8 mouse cellular contexts compared by ENCODE assay signal in the genomic region with DNA sequence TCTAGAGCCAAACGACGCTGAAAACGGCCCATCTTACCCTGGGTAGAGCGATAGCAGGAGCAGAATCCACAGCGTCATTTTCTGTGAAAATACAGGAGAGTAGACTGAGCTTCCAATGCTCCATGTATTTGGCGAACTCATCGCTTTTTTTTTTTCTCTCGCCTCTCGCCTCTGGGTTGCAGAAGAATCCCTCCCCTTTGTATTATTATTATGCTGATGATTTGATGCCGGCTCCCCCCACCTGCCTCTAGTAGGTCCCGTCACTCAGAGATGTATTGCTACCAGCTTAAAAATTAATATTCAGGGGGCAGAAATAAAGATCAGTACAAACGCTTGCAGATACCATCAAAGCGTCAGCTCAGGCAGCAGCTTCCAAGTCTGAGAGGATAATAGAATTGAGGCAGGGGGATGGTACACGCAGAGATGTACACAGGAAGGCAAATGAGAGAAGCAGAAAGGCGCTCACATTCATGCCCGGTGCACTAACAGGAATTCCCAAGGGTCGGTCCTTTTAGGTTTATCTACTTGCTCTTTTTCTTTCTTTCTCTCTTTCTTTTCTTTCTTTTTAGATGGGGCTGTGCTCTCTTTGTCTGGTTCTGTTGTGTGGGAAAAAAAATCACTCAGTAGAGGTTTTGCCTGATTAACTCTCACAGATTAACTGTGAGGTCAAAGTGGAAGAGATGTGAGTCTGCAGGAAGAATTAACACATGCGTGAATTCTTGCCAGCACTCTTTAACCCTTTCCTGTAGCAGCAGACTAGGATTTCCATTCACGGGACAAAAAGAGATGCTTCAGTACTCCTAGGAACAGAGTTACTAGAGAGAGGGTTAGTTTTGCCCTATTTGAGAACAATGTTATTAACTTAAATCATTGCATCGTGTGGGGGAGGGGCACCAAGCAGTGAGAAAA. TPM values are rescaled to one million over a fixed set of nuclear protein-coding genes. Genes with fewer than 3 reads are reported as not detected.
DNase-seq lines count a peak whose midpoint lies in the region.
"Had no signal": no experiment of that assay in that cellular context is flagged by ENCODE, and none has a peak within 500 bp of the region (broad histone marks: within the 10 kb centered on the region; RNA-seq: fewer than 3 reads in every experiment).

A gene (minus strand): TSS at position 668 of the 909 bp plus-strand sequence.

- peak within 1 kb of the TSS; percentile 72 for H3K27ac ChIP-seq in hindbrain, embryonic 10.5 days
- H3K27ac ChIP-seq: limb, embryonic 13.5 days had no signal

- no peaks in the 10 kb centered on the region for H3K36me3 ChIP-seq in hindbrain, embryonic 10.5 days
- H3K36me3 ChIP-seq: limb, embryonic 13.5 days had no signal

- H3K4me3 ChIP-seq in hindbrain, embryonic 10.5 days = peak within 1 kb of the TSS; percentile 48
- H3K4me3 ChIP-seq: limb, embryonic 13.5 days had no signal

- intact Hi-C loops in left cerebral cortex, postnatal 36 days (cut with DNase I) = no loop called here

- peak; percentile 31 for DNase-seq in embryo, embryonic 11 days
- peak; percentile 11 for DNase-seq in hindbrain, embryonic 10.5 days (ENCODE audit: low spot score)
- peak; percentile 47 to 52 for DNase-seq in left cerebral cortex, postnatal 36 days (ENCODE audit: low spot score in 2 of 2)
- DNase-seq in right cerebral cortex, postnatal 25 days = peak; percentile 38
- DNase-seq in spleen, adult 12 weeks (ENCODE audit: low spot score) = no peak
- DNase-seq in liver = no peak
- no peak for DNase-seq in adrenal gland, adult 18-20 months (ENCODE audit: low spot score in 2 of 2)

- H3K9me3 ChIP-seq in hindbrain, embryonic 10.5 days = no peaks in the 10 kb centered on the region
- H3K9me3 ChIP-seq: limb, embryonic 13.5 days had no signal

- H3K27me3 ChIP-seq in hindbrain, embryonic 10.5 days (ENCODE audit: insufficient read depth, poor library complexity, severe bottlenecking) = no peaks in the 10 kb centered on the region

- peaks cover 15% of the 10 kb centered on the region for H3K4me1 ChIP-seq in hindbrain, embryonic 10.5 days (replicated peaks)
- H3K4me1 ChIP-seq: limb, embryonic 13.5 days had no signal

- 6% methylated on average over 20 of the region's 20 CpGs for WGBS in hindbrain, embryonic 10.5 days

RNA-seq across cellular contexts. Expression of the gene that starts here (rescaled TPM):
- 2.8 and 12.1 TPM in 2 replicates for polyA plus RNA-seq in hindbrain, embryonic 10.5 days (2016; fragmentation: Nextera tagmentation; extraction: Ambion mirVana)
- 100 to 1,000 TPM; 192 to 206 TPM for total RNA-seq in left cerebral cortex, postnatal 36 days (2021)
- 1 to 10 TPM; 3.3 to 3.7 TPM for total RNA-seq in adrenal gland, adult 18-20 months (2021)

Comparison
In these comparisons a context has a peak if more than half of its experiments do, and no peak if none do; other contexts are left out.
1. RNA of the gene that starts here (total RNA-seq): 192 to 206 TPM in left cerebral cortex, postnatal 36 days; 3.3 to 3.7 TPM in adrenal gland, adult 18-20 months; every median in the first group is over 10 times any median in the second.
2. DNase-seq: peak in embryo, embryonic 11 days (single experiment), hindbrain, embryonic 10.5 days (single experiment), left cerebral cortex, postnatal 36 days (2 of 2) and right cerebral cortex, postnatal 25 days (single experiment); none in spleen, adult 12 weeks (single experiment), liver (single experiment) and adrenal gland, adult 18-20 months (0 of 2).